Mouse (Mus musculus): ENCODE results near the gene Pnpla3. TPM values are rescaled to one million over a fixed set of nuclear protein-coding genes. Genes with fewer than 3 reads are reported as not detected.

Gene Pnpla3
- total RNA-seq, 2 experiments from 2014 or later: 1.9 to 2.9 TPM

GRCm38 (mm10) chr15:84234794-84235581, 67.4 kb downstream of the Pnpla3 start:
- no peak for DNase-seq
- intact Hi-C loops (cut with DNase I): loop anchor here (10.0 kb wide), 1 partner anchor 480 kb away; no protein-coding TSS in a partner anchor

GRCm38 (mm10) chr15:84235646-84236045, 68.0 kb downstream of the Pnpla3 start:
- intact Hi-C loops (cut with DNase I): loop anchor here (10.0 kb wide), 1 partner anchor 479 kb away; no protein-coding TSS in a partner anchor
- peak; percentile 62 to 69 for DNase-seq

Small RNA genes within 50 kb of the gene (microRNA-seq; reads per million reads assigned to microRNA genes)
- gene Mir6392 (ENCODE audit: borderline number of aligned reads in 2 of 2): 0.72 to 1.3 reads per million in 2 experiments

Other genes with a start within 250 kb of the Pnpla3 start
- gene Efcab6, start 102.5 kb upstream of the Pnpla3 start, total RNA-seq (2021): not detected
- under 1 TPM in 1 of 2 experiments, not detected in 1; 0.39 TPM for gene Sult4a1, start 62.1 kb upstream of the Pnpla3 start, total RNA-seq (2021)
- not detected for gene Pnpla5, start 44.7 kb upstream of the Pnpla3 start, total RNA-seq (2021)
- 100 to 1,000 TPM; 270 to 286 TPM for gene Samm50, start 24.4 kb downstream of the Pnpla3 start, total RNA-seq (2021)
- gene Parvb, start 64.2 kb downstream of the Pnpla3 start, total RNA-seq (2021): 100 to 1,000 TPM; 110 to 142 TPM
- 1 to 10 TPM; 1.1 to 2.5 TPM for gene Parvg, start 156.2 kb downstream of the Pnpla3 start, total RNA-seq (2021)

Measured in heart, postnatal 36 days (tissue).